Mouse (Mus musculus): ENCODE data around the gene Dgcr2.

GRCm38 (mm10) chr16:17796971-17797811 lies 101.2 kb downstream of the Dgcr2 start, which contains the start of gene Scarf2:
- no peak for TF ChIP-seq CTCF (IDR thresholded peaks at IDR 0.05; ENCODE audit: low read depth, low read length)
- no peak for TF ChIP-seq POLR2A (IDR thresholded peaks at IDR 0.05; ENCODE audit: extremely low read depth, insufficient read depth, low read length)
